Mouse (Mus musculus) neural tube, embryonic 12.5 days (tissue): ENCODE data around the gene Plch2. TPM values are rescaled to one million over a fixed set of nuclear protein-coding genes. Genes with fewer than 3 reads are reported as not detected.

Source experiments
- ATAC-seq: fragments of 200-750 bp; cut with Nextera tagmentation; 2 replicates; pipeline ENCODE4 v1.8.0; 2017; ENCODE audit warnings: low read depth, mild to moderate bottlenecking, moderate TSS enrichment, moderate library complexity; ENCODE audit not compliant: low FRiP score
- H3K27ac ChIP-seq: fragments of 300-500 bp; sonication (generic); 2 replicates; pipeline ENCODE4 v1.5.1; 2016
- H3K27me3 ChIP-seq: fragments of 300-500 bp; sonication (generic); replicated peaks from 2 replicates; pipeline ENCODE4 v1.6.1; 2016; ENCODE audit warnings: mild to moderate bottlenecking
- H3K36me3 ChIP-seq: fragments of 300-500 bp; sonication (generic); 2 replicates; pipeline ENCODE4 v1.6.1; 2016; ENCODE audit warnings: mild to moderate bottlenecking
- H3K4me1 ChIP-seq: fragments of 300-500 bp; sonication (generic); 2 replicates; pipeline ENCODE4 v1.6.1; 2016
- H3K4me2 ChIP-seq: fragments of 300-500 bp; sonication (generic); replicated peaks from 2 replicates; pipeline ENCODE4 v1.6.1; 2016; ENCODE audit warnings: mild to moderate bottlenecking
- H3K4me3 ChIP-seq: fragments of 300-500 bp; sonication (generic); 2 replicates; pipeline ENCODE4 v1.5.1; 2016
- H3K9ac ChIP-seq: fragments of 300-500 bp; sonication (generic); 2 replicates; pipeline ENCODE4 v1.6.1; 2016; ENCODE audit warnings: mild to moderate bottlenecking
- H3K9me3 ChIP-seq: fragments of 300-500 bp; sonication (generic); 2 replicates; pipeline ENCODE4 v1.6.1; 2016; ENCODE audit warnings: mild to moderate bottlenecking
- WGBS: fragments of 180-500 bp; shearing (Covaris S2); methylation state at CpG from one replicate; pipeline ENCODE4 v1.1.7; 2016; 5-methylcytosine and 5-hydroxymethylcytosine counted together
- polyA plus RNA-seq: library from polyadenylated mRNA; unstranded; fragments of >200 nt; fragmentation: Nextera tagmentation; extraction: Ambion mirVana; gene quantifications from 2 replicates; pipeline ENCODE4 v1.2.1, GENCODE M21; 2016

Gene Plch2
- polyA plus RNA-seq, 1 experiment from 2014 or later: 4.1 TPM

GRCm38 (mm10) chr4:154981076-154981475 lies 75.5 kb downstream of the Plch2 start:
- H3K36me3 ChIP-seq: peaks cover 54% of the 10 kb centered on the region

DNA sequence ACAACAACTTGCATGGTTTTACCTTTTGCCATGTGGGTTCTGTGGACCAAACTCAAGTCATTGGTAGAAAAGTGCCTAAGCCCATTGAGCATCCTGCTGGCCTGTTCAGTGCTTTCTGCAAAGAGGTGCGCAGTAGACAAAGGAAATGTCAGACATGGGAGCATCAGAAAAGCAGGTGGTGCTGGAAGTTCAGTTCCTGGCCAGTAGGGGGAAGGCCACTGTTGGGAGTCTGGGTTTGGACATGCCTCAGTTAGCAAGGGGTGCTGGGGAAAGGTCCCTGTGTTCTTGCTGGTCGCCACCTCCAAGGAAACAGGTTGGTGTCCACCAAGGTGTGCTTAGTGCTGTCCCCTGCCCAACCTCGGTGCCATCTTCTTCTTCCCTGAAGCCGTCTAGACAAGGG lies 76.5 kb downstream of the Plch2 start:
- H3K9ac ChIP-seq: no peak overlapping the region
- H3K4me3 ChIP-seq: no peak overlapping the region
- WGBS: 96% methylated on average over 4 of the region's 4 CpGs
- no peak overlapping the region for H3K27ac ChIP-seq
- no peaks in the 10 kb centered on the region for H3K9me3 ChIP-seq
- peaks cover 5% of the 10 kb centered on the region; the same call in 1 of the 2 replicates for H3K4me1 ChIP-seq
- ATAC-seq: no peak
- peaks cover 64% of the 10 kb centered on the region for H3K36me3 ChIP-seq
- no peak overlapping the region for H3K4me2 ChIP-seq
- H3K27me3 ChIP-seq: peaks cover 14% of the 10 kb centered on the region; the same call in 1 of the 2 replicates

More at GRCm38 (mm10) chr4:154981076-154981475, 75.5 kb downstream of the Plch2 start:
- no peak overlapping the region for H3K9ac ChIP-seq
- no peaks in the 10 kb centered on the region for H3K9me3 ChIP-seq
- peaks cover 10% of the 10 kb centered on the region for H3K4me1 ChIP-seq
- H3K27me3 ChIP-seq: peaks cover 14% of the 10 kb centered on the region; the same call in 1 of the 2 replicates
- 91% methylated on average over 6 of the region's 6 CpGs for WGBS
- H3K4me2 ChIP-seq: no peak overlapping the region
- H3K4me3 ChIP-seq: no peak overlapping the region
- ATAC-seq: no peak
- H3K27ac ChIP-seq: no peak overlapping the region

GRCm38 (mm10) chr4:154974163-154974611 lies 82.4 kb downstream of the Plch2 start:
- Histone ChIP-seq H3K27me3 (no peaks in the 10 kb centered on the region), H3K4me3 (no peak overlapping the region), H3K4me1 (no peaks in the 10 kb centered on the region), H3K9ac (no peak overlapping the region), H3K27ac (no peak overlapping the region), H3K4me2 (no peak overlapping the region), H3K9me3 (no peaks in the 10 kb centered on the region), H3K36me3 (peaks cover 100% of the 10 kb centered on the region)
- 96% methylated on average over 11 of the region's 11 CpGs for WGBS
- ATAC-seq: no peak

GRCm38 (mm10) chr4:154972546-154972945 lies 84.0 kb downstream of the Plch2 start:
- ATAC-seq: no peak
- Histone ChIP-seq H3K9me3 (no peaks in the 10 kb centered on the region), H3K4me2 (no peak overlapping the region), H3K4me3 (no peak overlapping the region), H3K9ac (no peak overlapping the region), H3K36me3 (peaks cover 83% of the 10 kb centered on the region), H3K27ac (no peak overlapping the region), H3K4me1 (no peaks in the 10 kb centered on the region), H3K27me3 (no peaks in the 10 kb centered on the region)
- WGBS: 96% methylated on average over 12 of the region's 12 CpGs

DNA sequence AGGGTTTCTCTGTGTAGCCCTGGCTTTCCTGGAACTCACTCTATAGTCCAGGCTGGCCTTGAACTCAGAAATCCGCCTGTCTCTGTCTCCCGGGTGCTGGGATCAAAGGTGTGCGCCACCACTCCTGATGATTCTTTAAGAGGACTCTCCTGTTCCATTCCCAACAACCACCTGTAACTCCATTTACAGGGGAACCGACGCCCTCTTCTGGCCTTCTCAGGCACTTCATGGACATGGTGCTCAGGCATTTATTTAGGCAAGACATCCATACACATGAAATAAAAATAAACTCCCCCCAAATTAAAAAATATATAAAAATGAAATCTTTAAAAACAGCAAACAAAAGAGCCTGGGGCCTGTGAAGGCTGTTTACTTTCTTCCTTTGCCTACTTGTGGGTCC lies 89.4 kb downstream of the Plch2 start:
- Histone ChIP-seq H3K4me3 (no peak overlapping the region), H3K9me3 (no peaks in the 10 kb centered on the region), H3K27ac (no peak overlapping the region), H3K36me3 (peaks cover 35% of the 10 kb centered on the region), H3K9ac (no peak overlapping the region), H3K4me2 (no peak overlapping the region), H3K4me1 (peaks cover 34% of the 10 kb centered on the region), H3K27me3 (no peaks in the 10 kb centered on the region)
- no peak for ATAC-seq
- WGBS: 55% methylated on average over 5 of the region's 5 CpGs

DNA sequence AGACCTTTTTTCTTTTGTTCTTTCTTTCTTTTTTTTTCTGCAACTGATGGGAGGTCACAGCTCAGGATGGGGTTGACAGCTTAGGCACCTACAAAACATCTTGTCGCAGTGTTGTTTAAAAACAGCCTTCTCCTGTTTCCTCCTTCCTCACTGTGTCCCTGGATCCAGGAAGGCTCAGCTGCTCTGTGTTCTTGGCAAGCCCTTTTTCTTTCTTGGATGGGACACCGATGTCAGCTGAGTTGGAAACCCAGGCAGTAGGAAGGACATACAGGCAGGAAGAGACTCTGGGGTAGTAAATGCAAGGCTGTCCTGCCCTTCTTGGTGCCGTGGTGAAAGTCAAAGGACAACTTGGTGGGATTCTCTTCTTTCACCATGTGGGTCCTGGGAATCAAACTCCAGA lies 90.7 kb downstream of the Plch2 start:
- no peak for ATAC-seq
- Histone ChIP-seq H3K27ac (no peak overlapping the region), H3K4me2 (peak overlapping the region; percentile 85), H3K27me3 (0 out of 2 replicates have a peak, but pooled peaks cover 6% of the 10 kb centered on the region), H3K9me3 (no peaks in the 10 kb centered on the region), H3K4me3 (0 out of 2 replicates have a peak overlapping the region, but pooled peaks have one; percentile 80), H3K9ac (no peak overlapping the region), H3K36me3 (peaks cover 21% of the 10 kb centered on the region), H3K4me1 (peaks cover 46% of the 10 kb centered on the region)
- WGBS: 78% methylated on average over 3 of the region's 3 CpGs

DNA sequence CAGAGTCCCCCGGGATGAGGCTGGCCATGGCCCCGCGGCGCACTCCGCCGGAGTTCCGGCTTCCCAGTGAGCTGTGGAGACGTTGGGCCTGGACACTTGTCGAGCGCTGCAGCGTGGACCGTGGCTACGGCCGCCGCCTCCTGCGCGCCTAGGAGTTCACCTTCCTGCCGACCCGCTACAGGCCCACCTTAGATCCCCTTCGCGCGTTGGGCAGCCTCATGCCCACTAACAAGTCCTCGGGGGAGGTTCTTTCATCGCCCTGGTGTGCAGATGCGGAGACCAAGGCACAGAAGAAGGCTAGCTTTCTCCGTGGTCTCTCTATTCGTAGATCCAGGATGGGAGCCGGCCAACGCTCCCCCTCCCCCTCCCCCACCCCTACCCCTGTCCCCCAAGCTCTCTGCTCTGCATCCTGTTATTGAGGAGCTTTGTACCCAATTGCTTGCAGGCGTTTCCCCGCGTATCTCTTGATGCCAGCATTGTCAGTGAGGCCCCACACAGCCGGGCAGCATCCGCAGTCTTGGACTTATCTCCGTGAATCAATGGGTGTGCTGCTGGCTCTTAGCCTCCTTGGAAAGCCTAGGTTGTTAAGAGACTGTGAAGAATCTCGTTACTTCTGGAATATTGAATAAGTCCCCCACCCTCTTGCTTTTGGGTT lies 91.9 kb downstream of the Plch2 start:
- Histone ChIP-seq H3K9ac (peak overlapping the region; percentile 87), H3K27me3 (0 out of 2 replicates have a peak, but pooled peaks cover 17% of the 10 kb centered on the region), H3K27ac (peak overlapping the region; percentile 95), H3K4me1 (peaks cover 55% of the 10 kb centered on the region), H3K4me3 (peak overlapping the region; percentile 80), H3K36me3 (peaks cover 10% of the 10 kb centered on the region), H3K9me3 (no peaks in the 10 kb centered on the region), H3K4me2 (peak overlapping the region; percentile 85)
- no peak for ATAC-seq
- WGBS: under 1% methylated on average over 36 of the region's 36 CpGs

DNA sequence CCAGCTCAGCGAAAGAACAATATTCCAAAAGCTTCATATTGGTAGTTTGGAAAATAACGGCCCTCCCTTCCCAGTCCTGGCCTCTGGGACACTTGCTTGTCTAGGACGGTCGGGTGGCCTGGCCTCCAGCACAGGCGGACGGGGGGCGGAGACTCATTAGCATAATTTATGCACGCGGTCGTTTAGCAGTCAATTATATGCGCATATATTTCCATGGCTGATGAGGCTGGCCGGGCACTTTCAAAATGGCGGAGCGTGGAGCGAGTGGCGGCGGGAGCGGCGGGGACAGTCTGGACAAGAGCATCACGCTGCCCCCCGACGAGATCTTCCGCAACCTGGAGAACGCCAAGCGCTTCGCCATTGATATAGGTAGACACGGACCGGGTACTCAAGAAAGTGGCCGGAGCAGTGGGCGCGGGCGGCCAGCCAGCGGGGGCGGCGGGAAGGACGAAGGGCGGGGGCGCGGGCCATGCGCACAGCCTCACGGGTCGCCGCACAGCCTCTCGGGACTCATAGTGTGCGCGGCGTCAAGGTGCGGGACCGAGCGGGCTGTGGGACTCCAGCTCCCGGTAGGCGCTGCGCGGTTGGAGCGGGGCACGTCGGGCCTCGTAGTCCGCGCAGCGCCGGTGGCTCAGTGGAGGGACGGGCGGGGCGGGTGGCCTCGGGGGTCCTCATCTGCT lies 92.5 kb downstream of the Plch2 start, which contains the start of gene Pank4:
TSS of gene Pank4 (plus strand) at position 223 of the 680 bp plus-strand sequence.
- Histone ChIP-seq H3K9me3 (no peaks in the 10 kb centered on the region), H3K9ac (peak within 1 kb of the TSS; percentile 98), H3K36me3 (peaks cover 5% of the 10 kb centered on the region; the same call in 1 of the 2 replicates), H3K4me1 (peaks cover 62% of the 10 kb centered on the region), H3K27me3 (peaks cover 23% of the 10 kb centered on the region; the same call in 1 of the 2 replicates), H3K27ac (peak within 1 kb of the TSS; percentile 95), H3K4me3 (peak within 1 kb of the TSS; percentile 80), H3K4me2 (peak within 1 kb of the TSS; percentile 85)
- peak; percentile 79 for ATAC-seq
- WGBS: under 1% methylated on average over 63 of the region's 66 CpGs

- Histone ChIP-seq H3K9ac (peak overlapping the region; percentile 98), H3K4me2 (peak overlapping the region; percentile 85), H3K4me1 (peaks cover 69% of the 10 kb centered on the region), H3K27ac (peak overlapping the region; percentile 95; the same call in 1 of the 2 replicates), H3K27me3 (peaks cover 30% of the 10 kb centered on the region), H3K9me3 (no peaks in the 10 kb centered on the region), H3K36me3 (peaks cover 5% of the 10 kb centered on the region; the same call in 1 of the 2 replicates), H3K4me3 (peak overlapping the region; percentile 80)
- ATAC-seq: peak; percentile 12
- 12% methylated on average over 11 of the region's 11 CpGs for WGBS
Measured at GRCm38 (mm10) chr4:154963190-154963836, 93.3 kb downstream of the Plch2 start.

DNA sequence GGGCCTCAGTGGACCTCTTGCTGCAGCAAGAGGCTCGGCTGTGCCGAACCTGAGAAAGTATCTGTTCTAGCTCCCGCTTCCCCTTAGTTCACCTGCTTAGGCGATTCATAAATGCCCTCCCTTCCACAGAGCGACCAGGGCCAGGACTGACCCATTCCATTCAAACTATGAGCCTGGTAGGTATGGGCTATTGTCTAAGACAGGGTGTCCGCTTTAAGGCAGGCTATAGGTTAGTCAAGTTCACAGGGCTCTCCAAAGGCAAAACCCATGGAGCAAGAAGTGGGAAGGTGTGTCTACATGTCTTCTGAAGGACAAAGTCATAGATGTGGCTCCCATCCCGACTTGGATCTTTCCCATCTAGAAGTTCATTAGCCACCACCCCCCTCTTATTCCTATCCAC lies 93.9 kb downstream of the Plch2 start:
- peaks cover 30% of the 10 kb centered on the region for H3K27me3 ChIP-seq
- H3K4me1 ChIP-seq: peaks cover 76% of the 10 kb centered on the region
- H3K36me3 ChIP-seq: peaks cover 5% of the 10 kb centered on the region; the same call in 1 of the 2 replicates
- no peak for ATAC-seq
- H3K9me3 ChIP-seq: no peaks in the 10 kb centered on the region
- H3K9ac ChIP-seq: peak overlapping the region; percentile 98
- 38% methylated on average over 7 of the region's 7 CpGs for WGBS
- peak overlapping the region; percentile 85 for H3K4me2 ChIP-seq
- H3K27ac ChIP-seq: peak overlapping the region; percentile 95
- H3K4me3 ChIP-seq: peak overlapping the region; percentile 80

DNA sequence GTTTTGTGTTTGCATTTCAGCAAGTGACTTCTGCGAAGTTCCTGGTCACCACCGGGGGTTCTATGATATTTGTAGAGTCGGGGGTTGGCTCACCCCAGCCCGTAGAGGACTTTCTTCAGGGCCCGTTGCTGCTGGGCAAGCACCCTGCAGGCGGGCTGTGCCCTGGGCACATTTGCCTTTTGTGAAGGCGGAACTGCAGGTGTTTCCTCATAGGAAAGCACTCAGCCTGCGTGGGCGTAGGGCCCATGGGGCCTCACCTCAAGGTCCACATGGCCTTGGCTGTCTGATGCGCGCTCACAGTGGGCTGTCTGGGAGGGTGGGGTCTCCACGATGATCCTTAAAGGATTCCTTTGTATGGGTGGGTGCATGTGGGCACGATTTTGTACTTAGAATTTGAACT lies 94.7 kb downstream of the Plch2 start:
- peak overlapping the region; percentile 98 for H3K9ac ChIP-seq
- no peak for ATAC-seq
- peaks cover 83% of the 10 kb centered on the region for H3K4me1 ChIP-seq
- peak overlapping the region; percentile 85 for H3K4me2 ChIP-seq
- 4% methylated on average over 13 of the region's 13 CpGs for WGBS
- H3K27ac ChIP-seq: peak overlapping the region; percentile 95
- H3K27me3 ChIP-seq: peaks cover 33% of the 10 kb centered on the region
- peaks cover 5% of the 10 kb centered on the region; the same call in 1 of the 2 replicates for H3K36me3 ChIP-seq
- H3K9me3 ChIP-seq: no peaks in the 10 kb centered on the region
- peak overlapping the region; percentile 80 for H3K4me3 ChIP-seq
